Mouse (Mus musculus) lung, postnatal 10 days (tissue): ENCODE results near the gene Cct5.
A peak's percentile ranks its signal among the peaks of the same experiment; 100 is the strongest.
"Not testable (repeated sequence)": the region's sequence is repeated elsewhere in the genome, so short reads cannot be mapped to it uniquely, and the experiment has no call there.

Source experiments
- DNase-seq: peaks from one replicate; pipeline ENCODE4 v3.0.0; 2021

The Cct5 gene

GRCm38 (mm10) chr15:31595651-31596050 is 6.0 kb downstream of the Cct5 start:
- DNase-seq, result peak; percentile 27

GRCm38 (mm10) chr15:31594260-31594659 is 7.3 kb downstream of the Cct5 start:
- no peak for DNase-seq

- no peak for DNase-seq
These were observed 9.1 kb downstream of the Cct5 start for GRCm38 (mm10) chr15:31592531-31592930.

- DNase-seq, result no peak
These were observed 11.4 kb downstream of the Cct5 start for GRCm38 (mm10) chr15:31590176-31590575.

GRCm38 (mm10) chr15:31588989-31589640 is 12.5 kb downstream of the Cct5 start:
- no peak for DNase-seq

GRCm38 (mm10) chr15:31587789-31588188 is 13.8 kb downstream of the Cct5 start:
- DNase-seq, result no peak

- peak; percentile 89 for DNase-seq
These were observed 15.1 kb downstream of the Cct5 start for GRCm38 (mm10) chr15:31586519-31586918.

GRCm38 (mm10) chr15:31586088-31586487 is 15.5 kb downstream of the Cct5 start:
- no peak for DNase-seq

GRCm38 (mm10) chr15:31585238-31585637 is 16.4 kb downstream of the Cct5 start:
- DNase-seq, result no peak

- DNase-seq, result no peak
These were observed 18.1 kb downstream of the Cct5 start for GRCm38 (mm10) chr15:31583304-31584085.

- not testable (repeated sequence) for DNase-seq
These were observed 20.5 kb downstream of the Cct5 start for GRCm38 (mm10) chr15:31581086-31581485.

GRCm38 (mm10) chr15:31576076-31576475 is 25.5 kb downstream of the Cct5 start:
- no peak for DNase-seq

GRCm38 (mm10) chr15:31573692-31574091 is 27.9 kb downstream of the Cct5 start:
- no peak for DNase-seq

GRCm38 (mm10) chr15:31573287-31573686 is 28.3 kb downstream of the Cct5 start:
- DNase-seq, result no peak

- DNase-seq, result no peak
These were observed 29.5 kb downstream of the Cct5 start for GRCm38 (mm10) chr15:31571906-31572722.

- no peak for DNase-seq
These were observed 30.6 kb downstream of the Cct5 start for GRCm38 (mm10) chr15:31570959-31571358.

GRCm38 (mm10) chr15:31569325-31570022 is 32.1 kb downstream of the Cct5 start:
- peak; percentile 32 for DNase-seq

- DNase-seq, result peak; percentile 90
These were observed 33.0 kb downstream of the Cct5 start for GRCm38 (mm10) chr15:31568581-31568996.

GRCm38 (mm10) chr15:31567431-31567830 is 34.2 kb downstream of the Cct5 start:
- DNase-seq, result no peak

GRCm38 (mm10) chr15:31565786-31566185 is 35.8 kb downstream of the Cct5 start:
- DNase-seq, result no peak

- no peak for DNase-seq
These were observed 36.4 kb downstream of the Cct5 start, which contains the start of gene Cmbl for GRCm38 (mm10) chr15:31565184-31565583. Gene Cmbl, plus strand, starts transcription at chr15:31565389.
